Comparison of ENCODE assay signal across 14 mouse cellular contexts in the genomic region with DNA sequence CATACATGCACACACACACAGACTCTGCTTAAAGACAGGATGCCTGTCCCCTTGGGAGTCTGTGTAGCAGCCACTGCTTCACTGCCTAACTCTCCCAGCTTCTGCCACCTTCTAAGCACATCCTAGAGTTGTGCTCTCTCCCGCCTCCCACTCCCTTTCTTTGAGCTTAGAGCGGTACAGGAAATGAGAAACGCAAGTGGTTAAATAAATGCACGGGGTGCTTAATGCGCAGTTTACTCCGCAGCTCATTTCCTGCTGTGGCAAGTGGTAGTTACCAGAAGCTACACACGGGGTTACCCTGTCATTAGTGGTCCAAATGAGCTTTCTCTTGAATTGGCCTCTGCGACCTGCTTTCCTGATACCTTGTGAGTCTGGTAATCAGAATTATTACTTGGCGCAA.
DNase-seq lines count a peak whose midpoint lies in the region; ATAC-seq and TF ChIP-seq lines count a peak whose summit lies in the region.
"Had no signal": no experiment of that assay in that cellular context is flagged by ENCODE, and none has a peak within 500 bp of the region (broad histone marks: within the 10 kb centered on the region; RNA-seq: fewer than 3 reads in every experiment).

No protein-coding gene starts in this region.

- H3K27me3 ChIP-seq in kidney, adult 2 months (replicated peaks; ENCODE audit: control insufficient read depth, insufficient read depth, low read length), result no peaks in the 10 kb centered on the region
- H3K27me3 ChIP-seq in limb, embryonic 10.5 days (ENCODE audit: low read depth, poor library complexity, severe bottlenecking), result no peaks in the 10 kb centered on the region
- H3K27me3 ChIP-seq: embryonic facial prominence, embryonic 13.5 days; hindbrain, embryonic 15.5 days; liver, embryonic 13.5 days; neural tube, embryonic 12.5 days had no signal

- H3K36me3 ChIP-seq in kidney, adult 2 months (ENCODE audit: control insufficient read depth, insufficient read depth, low read length), result no peaks in the 10 kb centered on the region
- H3K36me3 ChIP-seq in limb, embryonic 10.5 days, result no peaks in the 10 kb centered on the region
- H3K36me3 ChIP-seq: embryonic facial prominence, embryonic 13.5 days; hindbrain, embryonic 15.5 days; liver, embryonic 13.5 days; neural tube, embryonic 12.5 days had no signal

- no peak for TF ChIP-seq CTCF in kidney, adult 2 months (conservative IDR thresholded peaks at IDR 0.05; ENCODE audit: insufficient read depth, insufficient read length, low read depth, low read length)

- no peak for TF ChIP-seq POLR2A in kidney, adult 2 months (IDR thresholded peaks at IDR 0.05; ENCODE audit: low read depth, low read length)

- H3K27ac ChIP-seq in kidney, adult 2 months (ENCODE audit: insufficient read depth, low read depth, low read length), result peak overlapping the region; percentile 2
- peak overlapping the region; percentile 70 for H3K27ac ChIP-seq in limb, embryonic 10.5 days
- H3K27ac ChIP-seq: embryonic facial prominence, embryonic 13.5 days; hindbrain, embryonic 15.5 days; neural tube, embryonic 12.5 days had no signal

- peak; percentile 73 for ATAC-seq in CD4-positive, CD25-positive, alpha-beta regulatory T cell, adult 4 months
- ATAC-seq in activated CD4-positive, CD25-positive, alpha-beta regulatory T cell, adult 4 months, result peak; percentile 63
- ATAC-seq in granulocyte monocyte progenitor cell, adult 5-6 weeks (replicated peaks; ENCODE audit: poor library complexity, severe bottlenecking), result no peak
- ATAC-seq: forebrain, postnatal 0 days had no signal

- H3K9me3 ChIP-seq in limb, embryonic 10.5 days (replicated peaks), result no peaks in the 10 kb centered on the region
- H3K9me3 ChIP-seq: embryonic facial prominence, embryonic 13.5 days; hindbrain, embryonic 15.5 days; liver, embryonic 13.5 days; neural tube, embryonic 12.5 days had no signal

- H3K4me3 ChIP-seq in kidney, adult 2 months (ENCODE audit: insufficient read depth, low read depth, low read length), result no peak overlapping the region
- H3K4me3 ChIP-seq in limb, embryonic 10.5 days, result no peak overlapping the region
- H3K4me3 ChIP-seq: embryonic facial prominence, embryonic 13.5 days; hindbrain, embryonic 15.5 days; liver, embryonic 13.5 days; neural tube, embryonic 12.5 days had no signal

- WGBS in kidney, adult 2 months, result 63% methylated on average over 9 of the region's 9 CpGs
- WGBS in limb, embryonic 10.5 days, result 47% methylated on average over 9 of the region's 9 CpGs

- H3K4me1 ChIP-seq in kidney, adult 2 months (ENCODE audit: control insufficient read depth, insufficient read depth, low read length), result peaks cover 36% of the 10 kb centered on the region
- H3K4me1 ChIP-seq in limb, embryonic 10.5 days, result peaks cover 45% of the 10 kb centered on the region
- H3K4me1 ChIP-seq: hindbrain, embryonic 15.5 days; neural tube, embryonic 12.5 days had no signal

- DNase-seq in kidney, adult 2 months, result no peak
- no peak for DNase-seq in kidney, postnatal 14 days
- DNase-seq in limb, embryonic 10.5 days (ENCODE audit: low spot score), result no peak
- no peak for DNase-seq in urinary bladder, postnatal 10 days (ENCODE audit: low spot score)
- DNase-seq: adrenal gland, adult 8-10 months; cerebellum, adult 8-10 months; forebrain, postnatal 0 days; liver, embryonic 13.5 days had no signal
